Mouse (Mus musculus): ENCODE results near the gene Lca5l.
"Not testable (repeated sequence)": the region's sequence is repeated elsewhere in the genome, so short reads cannot be mapped to it uniquely, and the experiment has no call there.

Lca5l gene

GRCm38 (mm10) chr16:96165723-96166264 lies 26.3 kb downstream of the Lca5l start:
- no peak for DNase-seq

GRCm38 (mm10) chr16:96161336-96161735 lies 30.7 kb downstream of the Lca5l start:
- DNase-seq = no peak

- DNase-seq = no peak
Measured at GRCm38 (mm10) chr16:96160927-96161326, 31.1 kb downstream of the Lca5l start.

- DNase-seq = no peak
Measured at GRCm38 (mm10) chr16:96159794-96160346, 32.2 kb downstream of the Lca5l start.

- DNase-seq = peak; percentile 34 to 42
Measured at GRCm38 (mm10) chr16:96159091-96159731, 32.9 kb downstream of the Lca5l start.

- no peak for DNase-seq
Measured at GRCm38 (mm10) chr16:96158511-96159080, 33.5 kb downstream of the Lca5l start.

GRCm38 (mm10) chr16:96157171-96157570 lies 34.9 kb downstream of the Lca5l start:
- DNase-seq = no peak

- no peak for DNase-seq
Measured at GRCm38 (mm10) chr16:96156019-96156418, 36.1 kb downstream of the Lca5l start.

- DNase-seq = no peak
Measured at GRCm38 (mm10) chr16:96154476-96154875, 37.6 kb downstream of the Lca5l start.

- peak; percentile 53 to 70 for DNase-seq
Measured at GRCm38 (mm10) chr16:96151551-96151950, 40.5 kb downstream of the Lca5l start.

- no peak for DNase-seq
Measured at GRCm38 (mm10) chr16:96150995-96151394, 41.1 kb downstream of the Lca5l start.

- no peak for DNase-seq
Measured at GRCm38 (mm10) chr16:96149311-96149710, 42.8 kb downstream of the Lca5l start.

GRCm38 (mm10) chr16:96148834-96149233 lies 43.2 kb downstream of the Lca5l start:
- no peak for DNase-seq

- no peak for DNase-seq
Measured at GRCm38 (mm10) chr16:96145814-96146213, 46.3 kb downstream of the Lca5l start.

- DNase-seq = peak; percentile 100
Measured at GRCm38 (mm10) chr16:96145110-96145800, 46.8 kb downstream of the Lca5l start, which contains the start of gene Wrb. Wrb (plus strand) TSS chr16:96145407.

- DNase-seq = not testable (repeated sequence)
Measured at GRCm38 (mm10) chr16:96144748-96145109, 47.3 kb downstream of the Lca5l start.

GRCm38 (mm10) chr16:96128466-96128865 lies 63.6 kb downstream of the Lca5l start:
- no peak for DNase-seq

GRCm38 (mm10) chr16:96127657-96128344 lies 64.3 kb downstream of the Lca5l start, which contains the start of gene Hmgn1:
Hmgn1 (minus strand) TSS chr16:96127729.
- DNase-seq = peak; percentile 96 to 97

- DNase-seq = no peak
Measured at GRCm38 (mm10) chr16:96127288-96127656, 64.8 kb downstream of the Lca5l start.

GRCm38 (mm10) chr16:96126684-96127171 lies 65.3 kb downstream of the Lca5l start:
- DNase-seq = peak; percentile 28 to 48

GRCm38 (mm10) chr16:96120022-96120623 lies 71.9 kb downstream of the Lca5l start:
- no peak for DNase-seq

GRCm38 (mm10) chr16:96114729-96115128 lies 77.3 kb downstream of the Lca5l start:
- DNase-seq = no peak
